Mouse (Mus musculus) c-Kit-positive CD71-negative TER-119-negative erythroid progenitor cells, embryonic 14.5 days (primary cell): ENCODE results near the gene Nrbf2.

Experiments
- DNase-seq: peaks from one replicate; pipeline ENCODE4 v3.0.0-alpha.2; 2013; ENCODE audit warnings: low read depth

Gene Nrbf2

DNA sequence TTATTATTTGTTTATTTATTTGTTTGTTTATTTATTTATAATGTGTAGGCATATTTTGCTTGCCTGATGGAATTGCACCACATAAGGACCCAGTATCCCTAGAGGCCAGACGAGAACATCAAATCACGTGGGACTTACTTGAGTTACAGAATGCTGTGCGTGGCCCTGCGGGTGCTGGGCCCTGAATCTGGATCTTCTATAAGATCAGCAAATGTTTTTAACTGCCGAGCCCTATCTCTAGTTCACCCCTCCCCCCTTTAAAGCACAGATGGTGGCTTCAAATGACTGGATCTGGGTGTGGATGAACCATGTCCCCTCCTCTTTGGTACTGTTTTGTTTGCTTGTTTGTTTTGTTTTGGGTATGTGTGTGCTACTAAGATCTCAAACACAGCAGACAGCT, 10.2 kb upstream of the Nrbf2 start:
- no peak for DNase-seq

DNA sequence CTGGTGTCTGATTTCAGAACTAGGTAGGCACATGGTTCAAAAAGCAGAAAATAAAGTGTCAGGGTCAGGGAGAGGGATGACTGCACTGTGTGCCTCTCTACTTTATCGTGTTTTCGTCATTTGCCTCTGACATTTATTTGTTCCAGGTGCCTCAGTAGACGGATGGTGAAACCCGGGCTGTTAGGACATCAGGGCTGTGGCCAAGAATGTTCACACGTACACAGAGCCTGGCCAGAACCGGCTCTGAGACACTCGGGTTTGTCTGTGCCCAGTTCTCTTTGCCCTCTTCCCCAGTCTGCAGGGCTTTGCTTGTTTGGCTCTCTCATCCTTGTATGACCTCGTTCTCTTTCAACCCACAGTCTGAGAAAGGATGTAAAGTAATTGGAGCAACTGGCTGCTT, 6.0 kb upstream of the Nrbf2 start:
- no peak for DNase-seq

DNA sequence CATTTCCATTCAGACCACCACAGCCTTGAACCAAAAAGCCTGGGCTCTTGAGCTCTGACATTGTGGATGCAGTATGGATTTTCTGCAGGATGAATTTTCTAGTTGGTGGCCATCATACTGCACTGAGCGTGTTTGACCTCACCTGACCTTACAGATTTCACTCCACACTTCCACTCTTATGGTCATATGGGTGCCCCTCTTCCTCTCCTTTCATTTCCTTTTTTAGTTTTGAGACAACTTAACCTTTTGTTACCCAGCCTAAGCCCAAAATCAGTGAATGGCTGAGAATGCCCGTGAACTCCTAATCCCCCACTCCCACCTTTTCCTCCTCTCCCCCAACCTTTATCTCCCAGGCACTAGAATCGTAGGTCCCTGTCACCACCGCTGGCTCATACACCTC, 5.5 kb upstream of the Nrbf2 start:
- no peak for DNase-seq

DNA sequence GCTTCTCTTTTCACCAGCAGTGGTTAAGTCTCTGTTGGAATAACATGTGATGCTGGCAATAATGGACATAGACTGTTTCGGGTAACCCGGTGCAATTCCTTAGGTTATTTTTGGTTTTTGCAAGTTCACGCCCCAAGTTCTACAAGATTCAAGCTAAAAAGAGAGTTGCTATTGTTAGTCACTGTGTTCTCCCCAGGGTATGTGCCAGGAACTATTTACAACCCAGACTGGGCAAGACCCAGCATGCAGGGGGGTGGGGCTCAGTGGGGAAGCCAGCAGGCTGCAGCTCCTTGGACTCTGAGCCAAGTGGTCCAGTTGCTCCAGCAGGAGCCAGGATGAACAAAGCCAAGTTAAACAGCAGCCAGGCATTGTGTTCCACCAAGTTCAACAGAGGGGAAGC, 2.8 kb upstream of the Nrbf2 start:
- DNase-seq: no peak

DNA sequence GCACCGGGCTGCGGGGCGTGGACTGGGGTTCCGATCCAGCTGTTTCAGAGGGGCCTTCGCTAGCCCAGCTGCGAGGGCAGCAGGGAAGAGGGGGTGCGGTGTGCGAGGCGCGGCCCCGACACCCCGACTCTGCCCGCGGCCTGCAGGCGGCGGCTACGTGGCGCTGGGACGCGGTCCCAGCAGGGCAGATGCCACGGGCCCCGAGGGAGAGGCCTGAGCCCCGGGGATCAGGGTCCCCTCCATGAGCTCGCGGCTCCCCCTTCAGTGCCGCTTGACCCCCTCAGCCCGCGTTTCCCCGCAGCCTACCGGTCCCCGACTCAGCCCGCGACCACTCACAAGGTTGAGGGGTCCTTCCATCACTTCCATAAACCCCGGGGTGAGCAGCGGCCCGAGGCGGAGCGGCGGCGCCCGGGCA, 337 bp downstream of the Nrbf2 start:
- DNase-seq: no peak

DNA sequence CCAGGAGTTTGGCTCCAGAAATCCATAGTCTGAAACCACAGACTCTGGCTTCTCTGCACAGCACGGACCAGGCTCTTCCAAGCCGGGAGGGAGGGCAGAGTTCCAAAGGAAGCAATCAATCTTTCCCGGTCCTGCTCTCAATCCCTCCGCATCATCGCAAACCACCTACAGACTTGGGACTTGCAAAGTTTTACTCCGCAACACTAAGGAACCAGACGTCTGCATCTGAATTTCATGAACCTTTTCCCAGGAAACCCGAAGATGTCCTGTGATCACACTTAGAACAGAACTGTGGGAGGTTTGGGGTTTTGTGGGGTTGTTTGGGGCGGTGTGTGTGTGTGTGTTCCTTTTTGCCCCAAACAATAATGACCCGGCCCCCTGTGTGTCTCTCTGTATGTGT, 794 bp downstream of the Nrbf2 start:
- no peak for DNase-seq

DNA sequence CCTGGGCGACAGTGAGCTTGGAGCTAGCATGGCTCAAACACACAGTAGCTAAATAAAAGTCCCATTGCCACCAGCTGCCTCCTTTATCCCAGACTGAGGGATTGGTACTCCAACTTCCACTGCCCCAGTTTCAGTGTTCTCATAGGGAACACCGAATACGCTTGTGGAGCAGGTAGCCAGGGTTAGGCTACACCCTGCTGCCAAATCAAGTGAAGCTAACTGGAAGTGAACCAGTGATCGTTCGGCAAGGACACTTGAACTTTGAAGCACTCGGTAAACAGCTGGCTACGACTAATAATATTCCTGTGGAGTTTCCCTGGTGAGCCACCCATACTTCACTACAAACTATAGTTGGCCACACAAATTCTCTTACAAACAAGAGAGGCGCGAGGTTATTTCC, 1.6 kb downstream of the Nrbf2 start:
- DNase-seq: no peak

DNA sequence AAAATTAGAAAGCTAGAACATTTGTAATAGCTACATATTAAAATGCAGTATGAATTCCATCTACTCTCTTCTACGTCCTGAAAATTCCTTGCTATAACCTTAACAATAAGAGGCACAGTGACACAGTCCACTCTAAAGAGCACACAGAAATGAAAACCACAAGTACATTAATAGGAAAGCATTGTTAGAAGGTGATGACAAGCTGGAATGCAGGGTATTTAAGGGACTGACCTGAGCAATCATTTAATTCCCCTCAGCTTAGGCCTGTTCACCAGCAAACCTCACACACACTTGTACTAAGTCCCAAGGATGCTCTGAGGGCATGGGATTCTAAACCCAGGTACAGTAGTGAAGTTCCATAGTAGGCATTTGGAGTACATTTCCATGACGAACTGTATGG, 2.6 kb downstream of the Nrbf2 start:
- no peak for DNase-seq

DNA sequence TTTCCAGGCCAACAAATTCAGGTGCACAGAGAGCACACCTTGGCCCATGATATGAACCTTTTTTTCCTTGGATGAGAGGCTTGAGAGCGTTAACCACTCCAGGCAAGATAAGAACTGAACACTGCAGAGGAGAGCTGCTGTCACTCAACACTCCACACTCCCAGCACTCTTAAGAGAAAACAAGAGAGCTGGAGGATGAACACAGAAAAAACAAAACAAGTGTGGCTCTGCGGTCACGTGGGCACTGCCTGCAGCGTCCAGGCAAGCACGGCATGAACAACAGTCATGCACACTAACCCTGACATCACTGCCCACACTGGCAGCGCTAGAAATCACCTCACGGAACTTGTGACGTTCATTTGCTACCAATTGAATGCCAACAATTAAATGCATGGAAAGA, 3.3 kb downstream of the Nrbf2 start:
- DNase-seq: no peak

DNA sequence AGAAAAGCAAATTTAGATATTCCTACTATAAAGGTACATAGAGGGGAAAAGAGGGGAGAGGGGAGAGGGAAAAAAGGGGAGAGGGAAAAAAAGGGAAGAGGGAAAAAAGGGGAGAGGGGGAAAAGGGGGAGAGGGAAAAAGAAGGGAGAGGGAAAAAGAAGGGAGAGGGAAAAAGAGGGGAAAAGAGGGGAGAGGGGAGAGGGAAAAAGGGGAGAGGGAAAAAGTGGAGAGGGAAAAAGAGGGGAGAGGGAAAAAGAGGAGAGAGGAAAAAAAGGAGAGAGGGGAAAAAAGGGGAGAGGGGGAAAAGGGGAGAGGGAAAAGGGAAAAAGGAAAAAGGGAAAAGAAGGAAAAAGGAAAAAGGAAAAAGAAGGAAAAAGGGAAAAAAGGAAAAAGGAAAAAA, 9.2 kb downstream of the Nrbf2 start:
- DNase-seq: no peak

DNA sequence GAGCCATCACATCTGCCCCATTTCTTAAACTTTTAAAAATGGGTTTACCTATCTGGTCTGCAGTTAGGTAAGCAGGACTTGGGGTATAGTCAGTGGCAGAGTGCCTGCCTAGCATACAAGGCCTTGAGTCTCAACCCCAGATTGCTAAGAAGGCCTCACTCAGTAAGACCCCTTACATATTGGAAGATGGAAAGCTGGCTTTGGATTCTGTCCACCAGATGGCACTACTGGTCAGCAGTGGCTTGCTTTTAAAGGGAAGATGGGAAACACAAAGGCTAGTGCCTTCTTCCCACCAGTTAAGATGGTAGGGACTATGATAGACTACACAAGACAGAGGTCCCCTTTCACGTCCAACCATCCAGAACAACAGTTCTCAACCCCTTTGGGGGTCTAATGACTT, 20.3 kb downstream of the Nrbf2 start:
- DNase-seq: peak; percentile 41

DNA sequence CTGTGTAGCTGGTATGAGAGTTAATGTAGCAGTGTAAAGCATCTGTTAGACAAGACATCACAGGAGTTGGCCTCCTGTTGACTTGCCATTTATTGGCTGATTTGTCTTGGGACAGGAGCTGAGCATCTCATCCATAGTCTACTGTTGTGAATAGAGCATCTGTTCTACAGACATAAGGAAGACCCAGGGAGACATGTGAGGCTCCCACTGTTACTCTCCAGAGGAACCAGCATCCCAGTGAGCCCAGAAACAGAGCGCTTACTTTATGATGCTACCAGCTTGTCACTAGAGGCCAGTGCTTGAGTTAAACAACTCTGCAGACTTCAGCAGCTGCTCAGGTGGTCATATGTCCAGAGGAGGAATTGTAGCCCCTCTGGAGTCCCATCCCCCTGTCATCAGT, 32.0 kb downstream of the Nrbf2 start:
- DNase-seq: no peak

DNA sequence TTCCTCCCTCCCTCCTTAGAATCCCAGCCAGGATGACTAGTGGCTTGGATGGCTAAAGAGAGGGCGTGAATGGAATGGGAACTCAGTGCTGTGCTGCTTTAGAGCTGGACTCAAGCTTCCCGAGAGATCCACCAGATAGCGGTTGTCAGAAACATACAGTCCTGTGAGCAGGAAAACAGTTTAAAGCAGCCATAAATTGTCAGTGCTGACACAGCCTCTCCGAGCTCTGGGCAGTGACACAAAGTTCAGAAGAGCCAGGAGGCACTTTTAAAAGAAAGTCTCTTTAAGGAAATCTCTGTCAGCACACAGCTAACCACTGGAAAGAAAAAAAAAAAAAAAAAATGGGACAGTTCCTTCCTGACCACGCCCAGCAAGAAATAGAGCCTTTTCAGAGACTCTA, 32.8 kb downstream of the Nrbf2 start:
- no peak for DNase-seq

DNA sequence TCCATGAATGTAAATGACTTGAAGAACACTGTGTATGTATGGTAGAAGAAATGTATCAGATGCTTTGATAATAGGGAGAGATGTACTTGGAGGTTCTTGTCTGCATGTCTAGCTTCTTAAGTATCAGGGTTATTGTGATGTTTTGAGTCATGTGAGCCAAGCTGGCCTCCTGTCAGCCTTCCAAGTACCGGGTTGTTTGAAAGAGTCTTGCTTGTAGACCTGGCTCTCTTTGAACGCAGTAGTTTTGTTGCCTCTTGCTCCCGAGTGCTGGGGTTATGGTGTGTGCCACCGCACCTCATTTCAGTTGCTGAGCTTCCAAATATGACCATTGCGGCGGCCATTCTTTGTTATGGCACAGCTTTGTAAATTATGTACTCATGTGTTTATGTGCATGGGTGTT, 34.3 kb downstream of the Nrbf2 start:
- DNase-seq: no peak

DNA sequence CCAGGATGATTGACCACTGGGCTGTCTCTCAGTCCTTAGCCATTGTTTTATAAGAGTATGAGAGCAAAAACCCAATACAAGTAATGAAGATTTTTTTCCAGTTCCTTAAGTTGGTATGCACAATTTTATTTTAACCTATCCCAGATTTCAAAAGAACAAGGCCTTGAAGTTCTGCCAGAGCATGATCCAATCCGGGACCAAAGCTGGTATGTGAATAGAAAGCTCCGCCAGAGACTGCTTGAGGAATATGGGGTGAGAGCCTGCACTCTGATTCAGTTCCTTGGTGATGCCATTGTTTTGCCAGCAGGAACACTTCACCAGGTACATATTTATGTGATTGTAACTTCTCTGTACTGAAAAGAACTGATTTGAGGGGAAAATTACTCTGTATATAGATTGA, 35.6 kb downstream of the Nrbf2 start:
- no peak for DNase-seq

DNA sequence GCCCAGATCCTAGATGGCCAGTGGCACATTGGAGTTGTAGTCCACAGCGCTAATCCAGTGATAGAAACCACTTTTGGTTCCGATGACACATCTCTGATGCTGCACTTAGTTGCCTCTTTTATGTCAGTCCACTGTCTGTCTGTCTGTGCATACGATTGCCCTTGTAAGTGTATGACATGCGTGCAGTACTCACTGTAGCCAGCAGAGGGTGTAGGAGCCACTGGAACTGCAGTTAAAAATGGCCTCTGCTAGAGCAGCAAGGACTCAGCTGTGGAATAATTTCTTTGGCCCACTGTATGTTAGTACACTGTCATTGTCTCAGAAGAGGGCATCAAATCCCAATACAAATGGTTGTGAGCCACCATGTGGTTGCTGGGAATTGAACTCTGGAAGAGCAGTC, 38.0 kb downstream of the Nrbf2 start:
- DNase-seq: peak; percentile 48

DNA sequence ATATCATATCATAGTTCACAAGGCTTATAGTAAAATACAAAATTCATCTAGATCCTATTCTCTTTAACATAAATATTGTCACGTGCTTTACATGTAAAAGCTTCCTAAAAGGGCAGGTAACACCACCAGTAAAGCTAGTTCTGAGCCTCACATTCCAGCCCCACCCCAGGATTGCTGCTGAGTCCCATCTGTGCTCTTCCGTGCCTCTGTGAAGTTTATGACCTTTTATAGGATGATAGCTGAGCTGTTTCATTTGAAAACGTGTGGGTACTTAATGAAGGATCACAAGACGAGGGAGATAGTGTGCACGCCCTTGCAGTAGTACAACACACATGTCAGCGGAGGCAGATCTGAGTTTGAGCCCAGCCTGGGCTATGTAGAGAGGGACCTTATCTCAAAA, 54.7 kb downstream of the Nrbf2 start:
- DNase-seq: no peak

DNA sequence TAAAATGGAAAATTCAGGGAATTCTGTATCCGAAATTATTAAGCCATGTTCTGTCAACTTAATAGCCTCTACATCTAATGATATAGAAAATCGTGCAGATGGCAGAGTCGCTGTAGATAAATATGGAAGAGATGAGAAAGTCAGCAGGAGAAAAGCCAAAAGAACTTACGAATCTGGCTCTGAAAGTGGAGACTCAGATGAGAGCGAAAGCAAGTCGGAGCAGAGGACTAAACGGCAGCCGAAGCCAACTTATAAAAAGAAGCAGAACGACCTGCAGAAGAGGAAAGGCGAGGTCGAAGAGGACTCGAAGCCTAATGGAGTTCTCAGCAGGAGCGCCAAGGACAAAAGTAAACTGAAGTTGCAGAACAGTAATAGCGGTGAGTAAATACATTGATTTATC, 58.6 kb downstream of the Nrbf2 start:
- DNase-seq: no peak

DNA sequence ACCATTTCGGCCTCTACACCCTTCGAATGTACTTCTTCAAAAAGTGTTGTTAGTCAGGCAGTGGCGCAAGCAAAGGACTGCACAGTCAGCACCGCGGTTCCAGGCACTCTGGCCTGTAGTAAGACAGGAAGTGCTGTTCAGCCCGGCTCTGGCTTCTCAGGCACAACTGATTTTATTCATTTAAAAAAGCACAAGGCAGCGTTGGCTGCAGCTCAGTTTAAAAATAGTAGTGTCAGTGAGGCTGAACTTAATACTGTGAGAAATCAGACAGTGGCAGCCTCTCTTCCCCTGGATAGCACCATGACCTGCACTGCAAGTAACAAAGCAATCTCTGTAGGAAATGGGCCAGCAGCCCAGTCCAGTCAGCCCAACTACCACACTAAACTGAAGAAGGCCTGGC, 59.0 kb downstream of the Nrbf2 start:
- DNase-seq: no peak

DNA sequence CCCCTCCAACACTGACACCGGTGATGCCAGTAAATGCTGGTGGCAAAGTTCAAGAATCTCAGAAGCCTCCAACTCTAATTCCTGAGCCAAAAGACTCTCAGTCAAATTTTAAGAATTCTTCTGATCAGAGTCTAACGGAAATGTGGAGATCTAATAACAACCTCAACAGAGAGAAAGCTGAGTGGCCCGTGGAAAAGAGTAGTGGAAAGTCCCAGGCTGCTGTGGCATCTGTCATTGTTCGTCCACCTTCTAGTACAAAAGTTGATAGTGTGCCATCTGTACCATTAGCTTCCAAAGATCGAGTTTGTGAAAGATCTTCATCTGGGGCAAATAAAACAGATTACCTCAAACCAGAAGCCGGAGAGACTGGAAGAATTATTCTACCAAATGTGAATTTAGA, 59.6 kb downstream of the Nrbf2 start:
- no peak for DNase-seq

DNA sequence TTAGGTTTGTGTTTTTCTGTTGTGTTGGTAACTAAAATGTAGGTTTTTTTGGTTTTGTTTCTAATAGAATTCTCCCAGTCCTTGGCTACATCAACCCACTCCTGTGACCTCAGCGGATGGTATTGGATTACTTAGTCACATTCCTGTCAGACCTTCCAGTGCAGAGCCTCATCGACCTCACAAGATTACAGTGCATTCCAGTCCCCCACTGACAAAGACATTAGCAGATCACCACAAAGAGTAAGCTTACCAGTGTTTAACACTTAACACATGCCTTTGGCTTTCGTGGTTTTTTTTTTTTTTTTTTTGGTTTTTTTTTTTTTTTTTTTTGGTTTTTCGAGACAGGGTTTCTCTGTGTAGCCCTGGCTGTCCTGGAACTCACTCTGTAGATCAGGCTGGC, 61.2 kb downstream of the Nrbf2 start:
- DNase-seq: no peak

DNA sequence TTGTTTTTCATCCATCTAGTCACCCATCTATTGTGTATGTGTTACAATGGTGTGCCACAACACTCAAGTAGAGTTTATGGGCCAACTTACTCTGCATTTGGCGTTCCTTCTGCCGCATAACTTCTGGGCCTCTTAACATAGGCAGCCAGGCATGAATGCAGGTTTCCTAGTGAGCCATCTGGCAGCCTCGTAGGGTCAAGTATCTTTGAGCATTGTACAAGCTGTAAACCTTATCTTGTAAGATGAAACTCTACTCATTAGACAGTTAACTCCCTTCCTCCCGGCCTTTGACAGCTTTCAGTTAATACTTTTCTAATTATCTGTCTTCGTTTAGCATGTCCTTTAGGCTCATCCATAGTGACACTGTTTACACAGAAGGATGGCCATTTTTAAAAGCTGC, 63.8 kb downstream of the Nrbf2 start:
- DNase-seq: no peak

DNA sequence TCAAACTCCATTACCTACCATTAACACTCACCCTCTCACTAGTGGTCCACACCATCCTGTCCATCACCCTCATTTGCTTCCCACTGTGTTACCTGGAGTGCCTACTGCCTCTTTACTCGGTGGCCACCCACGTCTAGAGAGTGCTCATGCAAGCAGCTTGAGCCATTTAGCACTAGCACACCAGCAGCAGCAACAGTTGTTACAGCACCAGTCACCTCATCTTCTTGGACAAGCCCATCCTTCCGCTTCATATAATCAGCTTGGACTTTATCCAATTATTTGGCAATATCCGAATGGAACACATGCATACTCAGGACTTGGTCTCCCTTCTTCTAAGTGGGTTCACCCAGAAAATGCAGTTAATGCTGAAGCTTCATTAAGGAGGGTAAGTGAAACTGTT, 64.9 kb downstream of the Nrbf2 start:
- no peak for DNase-seq

DNA sequence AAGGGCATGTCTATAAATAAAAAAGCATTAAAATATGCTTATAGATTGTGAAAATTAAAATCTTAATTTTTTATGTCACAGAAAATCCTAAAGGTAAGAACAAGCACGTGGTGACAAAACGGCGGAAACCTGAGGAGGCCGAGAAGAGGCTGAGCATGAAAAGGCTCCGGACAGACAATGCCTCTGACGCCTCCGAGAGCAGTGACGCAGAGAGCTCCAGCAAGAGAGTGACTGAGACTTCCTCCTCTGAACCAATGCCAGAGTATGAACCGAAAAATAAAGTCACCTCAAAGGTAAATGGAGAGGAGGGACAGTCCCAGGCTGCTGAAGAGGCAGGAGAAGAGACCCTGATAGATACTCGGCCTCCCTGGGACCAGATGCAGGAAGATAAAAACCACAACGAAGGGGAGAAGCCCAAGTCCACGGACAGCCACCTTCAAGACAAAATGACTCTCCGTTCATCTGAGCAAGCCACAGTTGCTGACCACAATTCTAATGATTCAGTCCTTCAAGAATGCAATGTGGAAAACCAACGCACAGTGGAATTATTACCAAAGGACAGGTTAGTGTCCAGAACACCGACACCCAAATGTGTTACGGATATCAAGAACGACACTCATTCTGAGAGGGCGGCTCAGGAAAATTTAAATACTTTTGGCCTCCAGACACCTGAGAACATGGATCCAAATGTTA, 66.1 kb downstream of the Nrbf2 start:
- no peak for DNase-seq

DNA sequence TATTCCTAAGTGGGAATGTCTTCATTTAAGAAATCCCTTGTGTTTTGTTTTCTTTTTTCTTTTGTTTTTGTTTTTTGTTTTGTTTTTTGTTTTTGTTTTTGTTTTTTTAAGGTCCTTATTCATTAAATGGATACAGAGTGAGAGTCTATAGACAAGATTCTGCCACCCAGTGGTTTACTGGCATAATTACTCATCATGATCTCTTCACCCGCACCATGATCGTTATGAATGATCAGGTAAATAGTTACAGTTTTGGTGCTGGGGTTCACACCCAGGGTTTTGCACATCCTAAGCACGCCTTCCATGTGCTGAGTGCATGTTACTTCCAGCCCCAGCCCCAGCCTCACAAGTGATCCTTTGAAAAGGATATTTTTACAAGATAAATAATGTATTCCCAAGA, 68.2 kb downstream of the Nrbf2 start:
- DNase-seq: no peak
